Mouse (Mus musculus): ENCODE measurements around the gene Gng7.
"Not testable (repeated sequence)": the region's sequence is repeated elsewhere in the genome, so short reads cannot be mapped to it uniquely, and the experiment has no call there.

Gng7 gene

GRCm38 (mm10) chr10:81014393-81015384, at the start of gene Gng7:
TSS of gene Gng7 (minus strand) at chr10:81014945.
- peak; percentile 97 for DNase-seq

GRCm38 (mm10) chr10:81064519-81064918, 49.8 kb upstream of the Gng7 start:
- DNase-seq: not testable (repeated sequence)

GRCm38 (mm10) chr10:81062710-81063109, 48.0 kb upstream of the Gng7 start:
- DNase-seq: no peak

GRCm38 (mm10) chr10:81059603-81060543, 45.1 kb upstream of the Gng7 start, which contains the start of gene Sgta:
TSS of gene Sgta (minus strand) at chr10:81060181.
- DNase-seq: peak; percentile 100

- no peak for DNase-seq
These were observed 44.2 kb upstream of the Gng7 start for GRCm38 (mm10) chr10:81058896-81059295.

GRCm38 (mm10) chr10:81057406-81058130, 42.8 kb upstream of the Gng7 start:
- DNase-seq: no peak

GRCm38 (mm10) chr10:81055802-81056340, 41.1 kb upstream of the Gng7 start:
- DNase-seq: not testable (repeated sequence)

GRCm38 (mm10) chr10:81055169-81055568, 40.4 kb upstream of the Gng7 start:
- DNase-seq: no peak

GRCm38 (mm10) chr10:81052577-81052976, 37.8 kb upstream of the Gng7 start:
- no peak for DNase-seq

GRCm38 (mm10) chr10:81051133-81051532, 36.4 kb upstream of the Gng7 start:
- no peak for DNase-seq

GRCm38 (mm10) chr10:81050645-81051044, 35.9 kb upstream of the Gng7 start:
- DNase-seq: peak; percentile 37

GRCm38 (mm10) chr10:81045246-81045645, 30.5 kb upstream of the Gng7 start:
- not testable (repeated sequence) for DNase-seq

GRCm38 (mm10) chr10:81041458-81042175, 26.9 kb upstream of the Gng7 start:
- DNase-seq: peak; percentile 82

- peak; percentile 100 for DNase-seq
These were observed 22.3 kb upstream of the Gng7 start, which contains the start of gene Slc39a3 for GRCm38 (mm10) chr10:81036988-81037580. TSS of gene Slc39a3 (minus strand) at chr10:81037426.

GRCm38 (mm10) chr10:81036251-81036650, 21.5 kb upstream of the Gng7 start:
- DNase-seq: peak; percentile 38

- no peak for DNase-seq
These were observed 18.8 kb upstream of the Gng7 start for GRCm38 (mm10) chr10:81033586-81033985.

GRCm38 (mm10) chr10:81029031-81029430, 14.3 kb upstream of the Gng7 start:
- DNase-seq: no peak

- DNase-seq: no peak
These were observed 13.5 kb upstream of the Gng7 start for GRCm38 (mm10) chr10:81028219-81028618.

GRCm38 (mm10) chr10:81027331-81027730, 12.6 kb upstream of the Gng7 start:
- no peak for DNase-seq

GRCm38 (mm10) chr10:81026857-81027256, 12.1 kb upstream of the Gng7 start:
- DNase-seq: no peak
